Mouse (Mus musculus) stomach, postnatal 0 days (tissue): ENCODE measurements around the gene Crtam.

Experiments used
- CTCF ChIP-seq: IDR thresholded peaks from 2 replicates; pipeline ENCODE4 v1.5.1; 2016; ENCODE audit warnings: antibody characterized with exemption, low read depth, mild to moderate bottlenecking, moderate library complexity
- EP300 ChIP-seq: optimal IDR thresholded peaks from 2 replicates; pipeline ENCODE3; 2016; ENCODE audit warnings: antibody characterized with exemption

DNA sequence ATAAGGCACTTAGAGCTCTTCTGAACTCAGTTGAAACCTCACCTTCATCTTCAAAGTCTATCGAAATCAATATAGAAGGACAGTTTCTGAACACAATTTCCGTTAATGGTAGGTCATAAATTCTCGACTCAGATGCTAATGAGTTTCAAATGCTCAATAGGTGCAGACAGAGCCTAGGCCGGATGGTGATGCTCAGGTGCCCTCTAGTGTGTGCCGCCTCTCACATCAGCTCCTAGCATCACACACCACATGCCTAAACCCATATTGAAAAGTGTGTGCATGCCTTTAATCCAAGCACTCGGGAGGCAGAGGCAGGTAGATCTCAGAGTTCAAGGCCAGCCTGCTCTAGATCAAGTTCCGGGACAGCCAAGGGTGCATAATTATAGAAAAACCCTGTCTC, 67.0 kb downstream of the Crtam start:
- TF ChIP-seq EP300, result no peak
- peak; percentile 60 for TF ChIP-seq CTCF
